Mouse (Mus musculus) liver, postnatal 0 days (tissue): ENCODE measurements around the gene Catspere2. TPM values are rescaled to one million over a fixed set of nuclear protein-coding genes. Genes with fewer than 3 reads are reported as not detected.
"Not testable (repeated sequence)": the region's sequence is repeated elsewhere in the genome, so short reads cannot be mapped to it uniquely, and the experiment has no call there.

Experiments used
- ATAC-seq: fragments of 200-750 bp; cut with Nextera tagmentation; 2 replicates; pipeline ENCODE4 v1.8.0; 2017; ENCODE audit warnings: mild to moderate bottlenecking, moderate library complexity
- DNase-seq: peaks from one replicate; pipeline ENCODE4 v3.0.0-alpha.2; 2016
- H3K27ac ChIP-seq: fragments of 300-500 bp; sonication (generic); 2 replicates; pipeline ENCODE4 v1.5.1; 2014; ENCODE audit warnings: antibody characterized with exemption, moderate library complexity, mild to moderate bottlenecking, low read depth
- H3K27me3 ChIP-seq: fragments of 300-500 bp; sonication (generic); 2 replicates; pipeline ENCODE4 v1.6.1; 2014; ENCODE audit warnings: low read length, control low read depth, mixed read lengths; ENCODE audit not compliant: insufficient read depth
- H3K36me3 ChIP-seq: fragments of 300-500 bp; sonication (generic); replicated peaks from 2 replicates; pipeline ENCODE4 v1.6.1; 2014; ENCODE audit warnings: mild to moderate bottlenecking, control low read depth, low read length, moderate library complexity, mixed read lengths; ENCODE audit not compliant: insufficient read depth
- H3K4me1 ChIP-seq: fragments of 300-500 bp; sonication (generic); 2 replicates; pipeline ENCODE4 v1.6.1; 2014; ENCODE audit warnings: antibody characterized with exemption, mild to moderate bottlenecking, control low read depth; ENCODE audit not compliant: insufficient read depth
- H3K4me2 ChIP-seq: fragments of 300-500 bp; sonication (generic); 2 replicates; pipeline ENCODE4 v1.6.1; 2014; ENCODE audit warnings: low read depth, mild to moderate bottlenecking, low read length, moderate library complexity, mixed read lengths
- H3K4me3 ChIP-seq: fragments of 300-500 bp; sonication (generic); 2 replicates; pipeline ENCODE4 v1.5.1; 2014; ENCODE audit warnings: low read depth, low read length
- H3K9ac ChIP-seq: fragments of 300-500 bp; sonication (generic); replicated peaks from 2 replicates; pipeline ENCODE4 v1.6.1; 2014; ENCODE audit warnings: mild to moderate bottlenecking, moderate library complexity
- H3K9me3 ChIP-seq: fragments of 300-500 bp; sonication (generic); 2 replicates; pipeline ENCODE4 v1.6.1; 2016; ENCODE audit warnings: mild to moderate bottlenecking, control low read depth, low read length, mixed read lengths
- CTCF ChIP-seq: sonication (generic); IDR thresholded peaks from 2 replicates; pipeline ENCODE4 v1.5.1; 2016; ENCODE audit warnings: antibody characterized with exemption, low read depth
- EP300 ChIP-seq: IDR thresholded peaks from 2 replicates; pipeline ENCODE4 v1.6.1; 2016; ENCODE audit warnings: antibody characterized with exemption, low read depth, mild to moderate bottlenecking
- WGBS: fragments of 180-500 bp; shearing (Covaris S2); extraction: QIAGEN DNeasy Blood & Tissue Kit; methylation state at CpG from one replicate; pipeline ENCODE4 v1.1.7; 2014; ENCODE audit not compliant: insufficient replicate concordance; 5-methylcytosine and 5-hydroxymethylcytosine counted together
- polyA plus RNA-seq: library from polyadenylated mRNA; unstranded; fragments of >200 nt; fragmentation: Nextera tagmentation; extraction: Ambion mirVana; gene quantifications from 2 replicates; pipeline ENCODE4 v1.2.1, GENCODE M21; 2015

Gene Catspere2
- polyA plus RNA-seq, 1 experiment from 2014 or later: 0.07 TPM

GRCm38 (mm10) chr1:178122236-178122635 is 139.0 kb downstream of the Catspere2 start:
- not testable (repeated sequence) for H3K36me3 ChIP-seq, H3K27ac ChIP-seq, DNase-seq, H3K4me3 ChIP-seq, H3K9me3 ChIP-seq, H3K9ac ChIP-seq, H3K27me3 ChIP-seq, H3K4me2 ChIP-seq, H3K4me1 ChIP-seq, ATAC-seq
- 29% methylated on average over 2 of the region's 2 CpGs for WGBS

GRCm38 (mm10) chr1:178134288-178134687 is 151.1 kb downstream of the Catspere2 start:
- no peaks in the 10 kb centered on the region for H3K27me3 ChIP-seq
- 84% methylated on average over 12 of the region's 12 CpGs for WGBS
- H3K36me3 ChIP-seq: no peaks in the 10 kb centered on the region
- H3K4me2 ChIP-seq: no peak overlapping the region
- no peak overlapping the region for H3K27ac ChIP-seq
- no peaks in the 10 kb centered on the region for H3K9me3 ChIP-seq
- no peak for TF ChIP-seq EP300
- TF ChIP-seq CTCF: no peak
- no peak overlapping the region for H3K4me3 ChIP-seq
- ATAC-seq: no peak
- no peaks in the 10 kb centered on the region for H3K4me1 ChIP-seq
- H3K9ac ChIP-seq: no peak overlapping the region
- no peak for DNase-seq

- TF ChIP-seq CTCF: peak; percentile 58
- not testable (repeated sequence) for H3K9ac ChIP-seq, H3K36me3 ChIP-seq, ATAC-seq, H3K9me3 ChIP-seq, H3K4me2 ChIP-seq, H3K4me3 ChIP-seq, H3K27ac ChIP-seq, H3K27me3 ChIP-seq, H3K4me1 ChIP-seq, DNase-seq
- 41% methylated on average over 2 of the region's 2 CpGs for WGBS
Measured at GRCm38 (mm10) chr1:178146513-178146912, 163.3 kb downstream of the Catspere2 start.

- H3K4me1 ChIP-seq, H3K9me3 ChIP-seq, H3K4me2 ChIP-seq, H3K27me3 ChIP-seq, DNase-seq, H3K4me3 ChIP-seq, H3K36me3 ChIP-seq, H3K27ac ChIP-seq, ATAC-seq, H3K9ac ChIP-seq: not testable (repeated sequence)
- WGBS: 78% methylated on average over 3 of the region's 4 CpGs
Measured at GRCm38 (mm10) chr1:178146915-178147314, 163.7 kb downstream of the Catspere2 start.

DNA sequence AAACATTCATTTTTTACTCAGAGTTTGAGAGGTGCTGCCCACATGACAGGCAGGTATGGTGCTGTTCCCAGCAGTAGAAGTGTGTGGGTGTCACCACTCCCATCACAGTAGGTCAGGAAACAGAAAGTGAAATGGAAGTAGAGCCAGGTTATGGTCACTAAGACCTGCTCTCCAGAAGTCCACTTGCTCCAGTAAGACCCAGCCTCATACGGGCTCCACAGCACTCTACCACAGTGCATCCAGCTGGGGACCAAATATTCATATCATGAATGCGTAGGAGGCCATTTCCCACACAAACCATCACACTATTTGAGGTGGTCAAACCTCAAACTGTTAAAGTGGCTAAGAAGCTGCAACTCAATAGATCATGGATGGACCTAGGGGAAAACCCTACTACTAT is 199.0 kb downstream of the Catspere2 start:
- WGBS: 81% methylated on average over 2 of the region's 2 CpGs
- TF ChIP-seq EP300 (no peak), CTCF (no peak)
- DNase-seq: no peak

GRCm38 (mm10) chr1:178185591-178185990 is 202.4 kb downstream of the Catspere2 start:
- no peak for DNase-seq
- no peaks in the 10 kb centered on the region for H3K27me3 ChIP-seq
- H3K36me3 ChIP-seq: no peaks in the 10 kb centered on the region
- H3K4me2 ChIP-seq: no peak overlapping the region
- H3K4me1 ChIP-seq: 0 out of 2 replicates have a peak, but pooled peaks cover 2% of the 10 kb centered on the region
- no peak overlapping the region for H3K27ac ChIP-seq
- no peak overlapping the region for H3K9ac ChIP-seq
- TF ChIP-seq CTCF: no peak
- TF ChIP-seq EP300: no peak
- H3K4me3 ChIP-seq: no peak overlapping the region
- ATAC-seq: no peak
- no peaks in the 10 kb centered on the region for H3K9me3 ChIP-seq

More for the DNA sequence above, 199.0 kb downstream of the Catspere2 start:
- Histone ChIP-seq H3K4me1 (0 out of 2 replicates have a peak, but pooled peaks cover 2% of the 10 kb centered on the region), H3K9me3 (no peaks in the 10 kb centered on the region), H3K36me3 (no peaks in the 10 kb centered on the region), H3K27me3 (no peaks in the 10 kb centered on the region), H3K27ac (no peak overlapping the region), H3K4me2 (no peak overlapping the region), H3K9ac (no peak overlapping the region), H3K4me3 (no peak overlapping the region)
- no peak for ATAC-seq

DNA sequence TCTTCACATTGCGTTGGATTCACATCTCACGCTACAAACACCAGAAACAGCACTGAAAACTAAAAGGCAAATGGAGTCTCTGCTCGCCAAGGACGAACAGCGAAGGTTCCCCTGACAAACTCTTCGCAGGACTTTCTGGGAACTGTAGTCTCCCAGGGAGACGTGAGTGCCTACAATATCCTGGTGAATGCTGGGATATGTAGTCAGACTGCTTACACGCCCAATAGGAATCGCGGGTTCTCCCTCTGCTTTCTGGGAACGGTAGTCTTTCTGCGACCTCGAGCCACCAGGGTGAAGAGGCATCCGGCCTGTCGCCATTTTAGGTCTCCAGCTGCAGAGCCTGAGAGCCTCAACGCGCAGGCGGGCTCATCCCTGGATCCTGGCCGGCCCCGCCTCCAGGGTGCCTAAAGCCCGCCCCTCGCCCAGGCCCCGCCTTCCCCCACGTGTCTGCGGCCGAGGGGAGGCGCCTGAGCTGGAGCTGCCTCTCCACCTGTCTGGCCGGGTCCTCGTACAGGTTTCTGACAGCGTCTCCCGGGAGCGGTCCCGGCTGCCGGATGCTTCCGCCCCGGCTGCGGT is 204.1 kb downstream of the Catspere2 start, which contains the start of gene Desi2:
TSS of gene Desi2 (plus strand) at position 202 of the 576 bp plus-strand sequence.
- Histone ChIP-seq H3K4me3 (peak within 1 kb of the TSS; percentile 69), H3K27ac (peak within 1 kb of the TSS; percentile 93), H3K9ac (peak within 1 kb of the TSS; percentile 83), H3K4me2 (peak within 1 kb of the TSS; percentile 77)
- 2% methylated on average over 32 of the region's 37 CpGs for WGBS
- H3K4me1 ChIP-seq, H3K27me3 ChIP-seq, H3K36me3 ChIP-seq, H3K9me3 ChIP-seq: not testable (repeated sequence)
- ATAC-seq (peak; percentile 97), DNase-seq (peak; percentile 94)
